Mouse (Mus musculus): ENCODE measurements at regions not wholly inside any gene's neighbourhood (a gene's known extent, or its start where the extent isn't known, plus 50 kb on each side); places are given as distances from the start of the nearest gene placed in this dataset.

- ATAC-seq (ENCODE audit: low FRiP score, low TSS enrichment) = no peak
- H3K4me3 ChIP-seq (replicated peaks; ENCODE audit: low read depth, low read length) = no peak overlapping the region
- H3K27ac ChIP-seq (replicated peaks; ENCODE audit: low read depth, low read length) = no peak overlapping the region
- no peaks in the 10 kb centered on the region for H3K4me1 ChIP-seq (ENCODE audit: control insufficient read depth, insufficient read depth, low read length)
- no peaks in the 10 kb centered on the region for H3K27me3 ChIP-seq (ENCODE audit: control insufficient read depth, insufficient read depth, low read length)
- H3K4me2 ChIP-seq (ENCODE audit: low read length) = no peak overlapping the region
- no peaks in the 10 kb centered on the region for H3K9me3 ChIP-seq (ENCODE audit: control insufficient read depth, low read length)
- no peak for DNase-seq
- WGBS = 0% methylated on average over 2 of the region's 2 CpGs
- H3K9ac ChIP-seq (replicated peaks; ENCODE audit: low read length) = no peak overlapping the region
- H3K36me3 ChIP-seq (ENCODE audit: control insufficient read depth, insufficient read depth, low read length) = no peaks in the 10 kb centered on the region
Observed at GRCm38 (mm10) chr8:87264999-87265398, 207.4 kb downstream of the Cbln1 start.

- Histone ChIP-seq H3K9ac (replicated peaks; ENCODE audit: low read length) (no peak overlapping the region), H3K9me3 (ENCODE audit: control insufficient read depth, low read length) (no peaks in the 10 kb centered on the region), H3K27ac (replicated peaks; ENCODE audit: low read depth, low read length) (no peak overlapping the region), H3K27me3 (ENCODE audit: control insufficient read depth, insufficient read depth, low read length) (no peaks in the 10 kb centered on the region), H3K4me2 (ENCODE audit: low read length) (no peak overlapping the region), H3K4me3 (replicated peaks; ENCODE audit: low read depth, low read length) (no peak overlapping the region), H3K4me1 (ENCODE audit: control insufficient read depth, insufficient read depth, low read length) (no peaks in the 10 kb centered on the region), H3K36me3 (ENCODE audit: control insufficient read depth, insufficient read depth, low read length) (no peaks in the 10 kb centered on the region)
- ATAC-seq (ENCODE audit: low FRiP score, low TSS enrichment) = no peak
- no peak for DNase-seq
- WGBS = 93% methylated on average over 2 of the region's 2 CpGs
Observed at GRCm38 (mm10) chr8:87260305-87260704, 212.1 kb downstream of the Cbln1 start.

GRCm38 (mm10) chr8:87242681-87243080, 229.7 kb downstream of the Cbln1 start:
- 88% methylated on average over 2 of the region's 2 CpGs for WGBS
- Histone ChIP-seq H3K4me2 (ENCODE audit: low read length) (no peak overlapping the region), H3K9me3 (ENCODE audit: control insufficient read depth, low read length) (no peaks in the 10 kb centered on the region), H3K27me3 (ENCODE audit: control insufficient read depth, insufficient read depth, low read length) (no peaks in the 10 kb centered on the region), H3K27ac (replicated peaks; ENCODE audit: low read depth, low read length) (no peak overlapping the region), H3K9ac (replicated peaks; ENCODE audit: low read length) (no peak overlapping the region), H3K4me3 (replicated peaks; ENCODE audit: low read depth, low read length) (no peak overlapping the region), H3K36me3 (ENCODE audit: control insufficient read depth, insufficient read depth, low read length) (no peaks in the 10 kb centered on the region), H3K4me1 (ENCODE audit: control insufficient read depth, insufficient read depth, low read length) (0 out of 2 replicates have a peak, but pooled peaks cover under 1% of the 10 kb centered on the region)
- no peak for DNase-seq
- no peak for ATAC-seq (ENCODE audit: low FRiP score, low TSS enrichment)

- Histone ChIP-seq H3K9ac (replicated peaks; ENCODE audit: low read length) (no peak overlapping the region), H3K36me3 (ENCODE audit: control insufficient read depth, insufficient read depth, low read length) (no peaks in the 10 kb centered on the region), H3K4me2 (ENCODE audit: low read length) (no peak overlapping the region), H3K27me3 (ENCODE audit: control insufficient read depth, insufficient read depth, low read length) (no peaks in the 10 kb centered on the region), H3K4me3 (replicated peaks; ENCODE audit: low read depth, low read length) (no peak overlapping the region), H3K4me1 (ENCODE audit: control insufficient read depth, insufficient read depth, low read length) (peaks cover 31% of the 10 kb centered on the region), H3K9me3 (ENCODE audit: control insufficient read depth, low read length) (no peaks in the 10 kb centered on the region), H3K27ac (replicated peaks; ENCODE audit: low read depth, low read length) (no peak overlapping the region)
- peak; percentile 41 for DNase-seq
- ATAC-seq (ENCODE audit: low FRiP score, low TSS enrichment) = no peak
- 9% methylated on average over 6 of the region's 7 CpGs for WGBS
Observed at GRCm38 (mm10) chr8:87237181-87237580, 235.2 kb downstream of the Cbln1 start.

GRCm38 (mm10) chr8:87236438-87236837, 236.0 kb downstream of the Cbln1 start:
- Histone ChIP-seq H3K4me2 (ENCODE audit: low read length) (no peak overlapping the region), H3K9ac (replicated peaks; ENCODE audit: low read length) (no peak overlapping the region), H3K36me3 (ENCODE audit: control insufficient read depth, insufficient read depth, low read length) (no peaks in the 10 kb centered on the region), H3K4me1 (ENCODE audit: control insufficient read depth, insufficient read depth, low read length) (peaks cover 31% of the 10 kb centered on the region), H3K4me3 (replicated peaks; ENCODE audit: low read depth, low read length) (no peak overlapping the region), H3K9me3 (ENCODE audit: control insufficient read depth, low read length) (no peaks in the 10 kb centered on the region), H3K27ac (replicated peaks; ENCODE audit: low read depth, low read length) (0 out of 2 replicates have a peak overlapping the region, but pooled peaks have one; percentile 63), H3K27me3 (ENCODE audit: control insufficient read depth, insufficient read depth, low read length) (no peaks in the 10 kb centered on the region)
- no peak for ATAC-seq (ENCODE audit: low FRiP score, low TSS enrichment)
- no peak for DNase-seq
- 86% methylated on average over 11 of the region's 11 CpGs for WGBS

- H3K4me2 ChIP-seq (ENCODE audit: low read length) = peak overlapping the region; percentile 46
- H3K27ac ChIP-seq (replicated peaks; ENCODE audit: low read depth, low read length) = peak overlapping the region; percentile 63
- ATAC-seq (ENCODE audit: low FRiP score, low TSS enrichment) (no peak), DNase-seq (peak; percentile 66)
- peak overlapping the region; percentile 23; the same call in 1 of the 2 replicates for H3K9ac ChIP-seq (replicated peaks; ENCODE audit: low read length)
- 39% methylated on average over 18 of the region's 18 CpGs for WGBS
- H3K36me3 ChIP-seq (ENCODE audit: control insufficient read depth, insufficient read depth, low read length) = no peaks in the 10 kb centered on the region
- H3K9me3 ChIP-seq (ENCODE audit: control insufficient read depth, low read length) = no peaks in the 10 kb centered on the region
- H3K4me1 ChIP-seq (ENCODE audit: control insufficient read depth, insufficient read depth, low read length) = peaks cover 31% of the 10 kb centered on the region
- H3K27me3 ChIP-seq (ENCODE audit: control insufficient read depth, insufficient read depth, low read length) = no peaks in the 10 kb centered on the region
- peak overlapping the region; percentile 12; the same call in 1 of the 2 replicates for H3K4me3 ChIP-seq (replicated peaks; ENCODE audit: low read depth, low read length)
Observed at GRCm38 (mm10) chr8:87235341-87236075, 236.9 kb downstream of the Cbln1 start.

GRCm38 (mm10) chr8:87234336-87234735, 238.1 kb downstream of the Cbln1 start:
- Histone ChIP-seq H3K36me3 (ENCODE audit: control insufficient read depth, insufficient read depth, low read length) (no peaks in the 10 kb centered on the region), H3K27ac (replicated peaks; ENCODE audit: low read depth, low read length) (0 out of 2 replicates have a peak overlapping the region, but pooled peaks have one; percentile 14), H3K27me3 (ENCODE audit: control insufficient read depth, insufficient read depth, low read length) (no peaks in the 10 kb centered on the region), H3K9ac (replicated peaks; ENCODE audit: low read length) (no peak overlapping the region), H3K9me3 (ENCODE audit: control insufficient read depth, low read length) (no peaks in the 10 kb centered on the region), H3K4me3 (replicated peaks; ENCODE audit: low read depth, low read length) (no peak overlapping the region), H3K4me2 (ENCODE audit: low read length) (no peak overlapping the region), H3K4me1 (ENCODE audit: control insufficient read depth, insufficient read depth, low read length) (peaks cover 34% of the 10 kb centered on the region)
- peak; percentile 57 for DNase-seq
- no peak for ATAC-seq (ENCODE audit: low FRiP score, low TSS enrichment)
- 34% methylated on average over 5 of the region's 5 CpGs for WGBS

- H3K27ac ChIP-seq (replicated peaks; ENCODE audit: low read depth, low read length) = 0 out of 2 replicates have a peak overlapping the region, but pooled peaks have one; percentile 14
- ATAC-seq (ENCODE audit: low FRiP score, low TSS enrichment) = peak; percentile 35; the same call in 1 of the 2 replicates
- H3K9ac ChIP-seq (replicated peaks; ENCODE audit: low read length) = no peak overlapping the region
- no peak overlapping the region for H3K4me2 ChIP-seq (ENCODE audit: low read length)
- H3K27me3 ChIP-seq (ENCODE audit: control insufficient read depth, insufficient read depth, low read length) = no peaks in the 10 kb centered on the region
- H3K9me3 ChIP-seq (ENCODE audit: control insufficient read depth, low read length) = no peaks in the 10 kb centered on the region
- peaks cover 34% of the 10 kb centered on the region for H3K4me1 ChIP-seq (ENCODE audit: control insufficient read depth, insufficient read depth, low read length)
- H3K36me3 ChIP-seq (ENCODE audit: control insufficient read depth, insufficient read depth, low read length) = no peaks in the 10 kb centered on the region
- DNase-seq = peak; percentile 47
- no peak overlapping the region for H3K4me3 ChIP-seq (replicated peaks; ENCODE audit: low read depth, low read length)
- WGBS = 33% methylated on average over 10 of the region's 10 CpGs
Observed at GRCm38 (mm10) chr8:87233805-87234331, 238.5 kb downstream of the Cbln1 start.

GRCm38 (mm10) chr8:87231762-87232161, 240.6 kb downstream of the Cbln1 start:
- 10% methylated on average over 4 of the region's 4 CpGs for WGBS
- Histone ChIP-seq H3K9me3 (ENCODE audit: control insufficient read depth, low read length) (no peaks in the 10 kb centered on the region), H3K9ac (replicated peaks; ENCODE audit: low read length) (no peak overlapping the region), H3K27ac (replicated peaks; ENCODE audit: low read depth, low read length) (no peak overlapping the region), H3K4me2 (ENCODE audit: low read length) (no peak overlapping the region), H3K4me3 (replicated peaks; ENCODE audit: low read depth, low read length) (no peak overlapping the region), H3K27me3 (ENCODE audit: control insufficient read depth, insufficient read depth, low read length) (no peaks in the 10 kb centered on the region), H3K4me1 (ENCODE audit: control insufficient read depth, insufficient read depth, low read length) (peaks cover 31% of the 10 kb centered on the region), H3K36me3 (ENCODE audit: control insufficient read depth, insufficient read depth, low read length) (no peaks in the 10 kb centered on the region)
- ATAC-seq (ENCODE audit: low FRiP score, low TSS enrichment) (no peak), DNase-seq (peak; percentile 60)
